Mouse (Mus musculus) megakaryocyte, embryonic 14.5 days (primary cell): ENCODE measurements around the gene AI182371.

Experiments used
- FLI1 ChIP-seq: IDR thresholded peaks from 2 replicates; pipeline ENCODE4 v1.6.1; 2012; ENCODE audit warnings: low read length, inconsistent platforms, mixed read lengths
- GATA1 ChIP-seq: IDR thresholded peaks from 3 replicates; pipeline ENCODE4 v1.6.1; 2012; ENCODE audit warnings: mixed read lengths, low read length, inconsistent platforms, borderline replicate concordance

DNA sequence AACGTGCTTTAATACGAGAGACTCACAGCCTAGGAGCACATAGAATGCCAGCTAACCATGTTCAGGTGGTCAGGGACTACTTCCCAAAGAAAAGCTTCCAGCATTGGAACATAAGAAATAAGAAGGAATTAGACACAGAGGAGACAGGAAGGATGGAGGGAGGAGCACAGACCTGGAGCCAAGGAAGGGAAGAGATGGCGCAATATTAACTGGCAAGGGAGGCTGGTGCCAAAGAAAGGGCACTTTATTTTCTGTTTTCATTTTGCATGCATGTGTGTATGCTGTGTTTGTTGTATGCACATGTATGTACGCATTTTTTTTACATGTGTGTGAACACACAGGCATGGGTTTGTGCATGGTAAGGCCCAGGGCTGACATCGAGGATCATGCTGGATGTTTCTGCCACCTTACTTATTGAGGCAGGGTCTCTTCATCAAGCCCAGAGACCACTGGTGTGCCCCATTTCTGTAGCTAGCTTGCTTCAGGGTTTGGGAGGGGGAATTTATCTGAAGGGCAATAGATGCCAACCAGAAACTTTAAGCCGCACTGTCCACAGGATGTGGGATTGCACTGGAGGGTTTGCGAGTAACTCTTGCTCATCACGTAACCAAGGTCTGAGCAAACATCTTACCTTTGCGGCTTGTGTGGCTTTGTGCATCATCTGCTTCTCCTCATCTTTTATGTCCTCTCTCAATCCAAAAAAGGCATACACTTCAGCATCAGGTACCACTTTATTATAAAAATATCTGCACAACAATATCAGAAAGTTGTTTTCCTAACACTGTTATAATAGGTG is 62.6 kb downstream of the AI182371 start:
- no peak for TF ChIP-seq GATA1
- no peak for TF ChIP-seq FLI1
